Mouse (Mus musculus) heart, embryonic 12.5 days (tissue): Measurements from ENCODE around the gene Dock7. TPM values are rescaled to one million over a fixed set of nuclear protein-coding genes. Genes with fewer than 3 reads are reported as not detected.

Source experiments
- ATAC-seq: fragments of 200-750 bp; cut with Nextera tagmentation; 2 replicates; pipeline ENCODE4 v1.8.0; 2017; ENCODE audit warnings: moderate TSS enrichment, moderate library complexity; ENCODE audit not compliant: insufficient number of reproducible peaks, low FRiP score
- H3K27ac ChIP-seq: fragments of 300-500 bp; sonication (generic); 2 replicates; pipeline ENCODE4 v1.5.1; 2016; ENCODE audit warnings: mild to moderate bottlenecking, moderate library complexity; ENCODE audit not compliant: poor library complexity, severe bottlenecking
- H3K27me3 ChIP-seq: fragments of 300-500 bp; sonication (generic); replicated peaks from 2 replicates; pipeline ENCODE4 v1.6.1; 2016; ENCODE audit warnings: mild to moderate bottlenecking, moderate library complexity
- H3K36me3 ChIP-seq: fragments of 300-500 bp; sonication (generic); 2 replicates; pipeline ENCODE4 v1.6.1; 2016; ENCODE audit warnings: mild to moderate bottlenecking, moderate library complexity
- H3K4me1 ChIP-seq: fragments of 300-500 bp; sonication (generic); replicated peaks from 2 replicates; pipeline ENCODE4 v1.6.1; 2016; ENCODE audit warnings: mild to moderate bottlenecking
- H3K4me2 ChIP-seq: fragments of 300-500 bp; sonication (generic); 2 replicates; pipeline ENCODE4 v1.6.1; 2016; ENCODE audit warnings: mild to moderate bottlenecking, moderate library complexity
- H3K4me3 ChIP-seq: fragments of 300-500 bp; sonication (generic); 2 replicates; pipeline ENCODE4 v1.5.1; 2016; ENCODE audit warnings: mild to moderate bottlenecking
- H3K9ac ChIP-seq: fragments of 300-500 bp; sonication (generic); 2 replicates; pipeline ENCODE4 v1.6.1; 2016; ENCODE audit warnings: mild to moderate bottlenecking, moderate library complexity
- H3K9me3 ChIP-seq: fragments of 300-500 bp; sonication (generic); replicated peaks from 2 replicates; pipeline ENCODE4 v1.6.1; 2016; ENCODE audit warnings: mild to moderate bottlenecking, moderate library complexity
- WGBS: fragments of 180-500 bp; shearing (Covaris S2); methylation state at CpG from one replicate; pipeline ENCODE4 v1.1.7; 2016; 5-methylcytosine and 5-hydroxymethylcytosine counted together
- polyA plus RNA-seq: library from polyadenylated mRNA; unstranded; fragments of >200 nt; fragmentation: Nextera tagmentation; extraction: Ambion mirVana; gene quantifications from 2 replicates; pipeline ENCODE4 v1.2.1, GENCODE M21; 2016

Gene Dock7
- polyA plus RNA-seq, 1 experiment from 2014 or later: 43.4 TPM

DNA sequence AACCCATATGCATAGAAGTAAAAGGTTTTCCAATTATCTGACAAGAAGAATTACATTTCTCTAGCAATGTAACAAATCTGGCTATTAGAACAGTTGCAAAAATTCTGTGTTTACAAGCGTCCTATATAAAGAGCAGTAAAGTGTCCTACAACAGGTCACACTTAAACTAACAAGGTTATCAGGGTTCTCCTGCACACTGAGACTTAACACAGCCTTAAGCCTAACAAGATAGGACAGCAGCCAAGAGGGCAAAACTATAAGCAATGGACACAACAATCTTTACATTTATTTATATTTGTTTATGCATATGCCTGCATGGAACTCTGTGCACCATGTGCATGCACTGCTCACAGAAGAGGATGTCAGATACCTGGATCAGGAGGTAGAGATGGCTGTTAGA, 39.5 kb downstream of the Dock7 start:
- Histone ChIP-seq H3K36me3 (peaks cover 29% of the 10 kb centered on the region), H3K27ac (no peak overlapping the region), H3K4me2 (no peak overlapping the region), H3K4me3 (no peak overlapping the region), H3K9me3 (no peaks in the 10 kb centered on the region), H3K4me1 (no peaks in the 10 kb centered on the region), H3K9ac (no peak overlapping the region), H3K27me3 (no peaks in the 10 kb centered on the region)
- ATAC-seq: no peak
- WGBS: 53% methylated on average over 1 of the region's 1 CpGs

DNA sequence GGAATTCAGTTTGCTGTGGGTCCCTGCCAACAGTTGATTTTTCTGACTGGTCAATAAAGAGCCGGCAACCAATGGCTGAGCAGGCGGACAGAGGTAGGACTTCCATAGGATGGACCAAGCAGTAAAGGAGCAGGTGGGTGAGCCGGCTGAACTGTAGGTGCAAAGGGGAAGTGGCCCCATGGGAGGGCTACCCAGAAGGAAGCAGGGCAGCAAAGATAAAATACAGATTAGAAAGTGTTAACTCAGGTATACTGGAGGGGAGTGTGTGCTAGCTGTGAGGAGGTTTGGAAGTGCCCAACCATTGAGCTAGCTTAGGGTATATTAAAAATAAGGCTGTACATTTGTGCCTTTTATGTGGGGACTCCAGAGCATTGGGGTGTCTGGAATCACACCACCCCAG, 42.7 kb downstream of the Dock7 start:
- no peak for ATAC-seq
- Histone ChIP-seq H3K4me2 (no peak overlapping the region), H3K27me3 (no peaks in the 10 kb centered on the region), H3K27ac (no peak overlapping the region), H3K36me3 (peaks cover 43% of the 10 kb centered on the region), H3K9me3 (no peaks in the 10 kb centered on the region), H3K9ac (no peak overlapping the region), H3K4me3 (no peak overlapping the region), H3K4me1 (no peaks in the 10 kb centered on the region)
- 84% methylated on average over 3 of the region's 3 CpGs for WGBS

DNA sequence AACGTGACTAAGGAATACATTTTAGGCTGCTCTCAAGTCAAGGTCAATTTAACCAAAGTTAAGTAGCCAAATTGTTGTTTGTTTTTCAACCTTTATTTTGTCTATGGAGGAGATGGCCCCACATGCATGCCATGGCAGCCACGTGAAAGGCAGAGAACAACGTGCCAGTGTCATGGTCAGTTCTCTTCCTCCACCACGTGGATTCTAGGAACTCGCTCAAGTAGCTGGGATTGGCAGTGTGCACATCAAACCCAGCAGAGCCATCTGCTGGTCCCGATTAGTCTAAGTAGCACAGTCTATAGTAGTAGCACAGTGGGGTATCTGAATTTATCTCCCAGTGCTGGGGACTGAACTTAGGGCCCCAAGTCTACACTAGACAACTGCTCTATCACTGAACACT, 51.9 kb downstream of the Dock7 start:
- H3K4me2 ChIP-seq: no peak overlapping the region
- no peaks in the 10 kb centered on the region for H3K27me3 ChIP-seq
- H3K4me1 ChIP-seq: no peaks in the 10 kb centered on the region
- H3K27ac ChIP-seq: no peak overlapping the region
- no peaks in the 10 kb centered on the region for H3K9me3 ChIP-seq
- no peak overlapping the region for H3K9ac ChIP-seq
- peaks cover 55% of the 10 kb centered on the region for H3K36me3 ChIP-seq
- no peak for ATAC-seq
- H3K4me3 ChIP-seq: no peak overlapping the region
- 79% methylated on average over 6 of the region's 6 CpGs for WGBS

DNA sequence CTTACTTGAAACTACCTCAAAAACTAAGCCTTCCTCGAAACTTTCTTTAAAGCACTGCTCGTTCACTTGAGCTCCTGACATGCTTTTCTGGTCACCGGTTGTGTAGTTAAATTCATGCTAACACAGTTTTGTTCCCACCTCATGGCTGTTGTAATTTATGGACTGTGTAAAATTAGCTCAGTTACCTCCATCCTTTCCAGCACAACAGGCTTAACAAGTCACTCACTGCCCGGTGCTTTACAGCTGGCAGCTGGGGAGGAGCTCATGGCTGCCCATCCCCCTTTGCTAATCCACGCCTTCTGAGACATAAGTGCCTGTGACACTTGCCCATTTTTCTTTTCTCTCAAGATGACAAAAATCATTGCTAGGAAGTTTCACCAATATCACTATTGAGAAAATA, 56.2 kb downstream of the Dock7 start:
- Histone ChIP-seq H3K9ac (no peak overlapping the region), H3K9me3 (no peaks in the 10 kb centered on the region), H3K36me3 (peaks cover 31% of the 10 kb centered on the region), H3K4me1 (no peaks in the 10 kb centered on the region), H3K4me3 (no peak overlapping the region), H3K27me3 (no peaks in the 10 kb centered on the region), H3K4me2 (no peak overlapping the region), H3K27ac (no peak overlapping the region)
- no peak for ATAC-seq
- WGBS: 64% methylated on average over 5 of the region's 5 CpGs

DNA sequence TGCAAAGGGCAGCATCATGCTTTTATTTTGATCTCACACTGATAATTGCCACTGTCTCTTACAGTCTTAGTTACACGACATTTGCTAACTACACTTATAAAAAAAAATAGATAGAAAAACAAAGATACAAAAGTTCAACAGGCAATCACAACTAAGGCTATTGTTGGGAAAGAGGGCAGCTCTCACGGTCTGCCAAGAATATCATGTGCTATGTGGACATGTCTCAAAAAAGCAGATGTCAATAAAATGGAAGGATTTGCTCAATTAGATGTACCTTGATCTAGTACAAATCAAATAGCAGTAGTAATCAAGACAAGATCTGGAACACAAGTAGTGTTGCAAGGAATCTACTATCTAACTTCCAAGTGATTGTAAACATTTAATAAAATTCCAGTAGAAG, 72.1 kb downstream of the Dock7 start:
- peaks cover 24% of the 10 kb centered on the region for H3K36me3 ChIP-seq
- peaks cover 9% of the 10 kb centered on the region for H3K4me1 ChIP-seq
- H3K27me3 ChIP-seq: no peaks in the 10 kb centered on the region
- no peak overlapping the region for H3K9ac ChIP-seq
- no peak overlapping the region for H3K4me3 ChIP-seq
- ATAC-seq: no peak
- no peak overlapping the region for H3K27ac ChIP-seq
- no peaks in the 10 kb centered on the region for H3K9me3 ChIP-seq
- H3K4me2 ChIP-seq: no peak overlapping the region
- WGBS: 80% methylated on average over 2 of the region's 2 CpGs

DNA sequence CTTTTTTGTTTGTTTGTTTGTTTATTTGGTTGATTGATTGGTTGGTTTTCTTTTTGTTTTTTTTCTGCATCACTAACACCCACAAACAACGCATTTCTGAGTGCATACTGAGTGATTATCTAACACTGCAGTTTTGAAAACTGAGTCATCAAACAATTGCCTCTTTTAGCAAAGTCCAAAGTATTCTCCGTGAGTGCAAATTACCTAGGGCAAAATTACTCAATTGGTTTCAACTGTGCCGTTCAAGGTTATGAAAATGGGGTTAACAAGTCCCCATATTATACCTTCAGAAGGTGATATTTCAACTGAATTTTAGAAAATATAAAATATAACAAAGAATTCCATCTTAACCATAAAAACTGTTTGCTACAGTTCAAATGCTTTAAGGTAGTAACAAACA, 74.2 kb downstream of the Dock7 start:
- H3K4me1 ChIP-seq: peaks cover 9% of the 10 kb centered on the region
- no peak overlapping the region for H3K4me2 ChIP-seq
- 78% methylated on average over 3 of the region's 3 CpGs for WGBS
- no peak for ATAC-seq
- H3K4me3 ChIP-seq: no peak overlapping the region
- no peak overlapping the region for H3K27ac ChIP-seq
- H3K9me3 ChIP-seq: no peaks in the 10 kb centered on the region
- peaks cover 25% of the 10 kb centered on the region for H3K36me3 ChIP-seq
- no peak overlapping the region for H3K9ac ChIP-seq
- H3K27me3 ChIP-seq: no peaks in the 10 kb centered on the region

DNA sequence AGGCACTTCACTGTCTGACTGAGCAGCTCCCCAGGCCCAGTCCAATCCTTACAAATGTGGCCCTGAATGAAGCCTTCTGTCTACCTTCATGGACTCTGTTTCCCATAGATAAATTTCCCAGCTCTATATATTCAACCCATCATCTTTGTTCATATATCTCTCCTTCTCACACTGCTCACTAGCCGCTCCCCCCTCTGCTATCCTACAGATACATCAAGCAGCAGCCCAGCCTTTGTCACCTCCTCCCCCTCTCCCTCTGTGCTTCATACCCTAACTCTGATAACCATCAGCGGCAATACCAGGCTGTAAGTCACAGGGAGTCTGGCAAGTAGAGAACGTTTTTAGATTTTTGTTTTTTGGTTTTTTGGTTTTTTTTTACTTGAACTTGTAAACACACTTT, 75.9 kb downstream of the Dock7 start:
- Histone ChIP-seq H3K27ac (no peak overlapping the region), H3K36me3 (peaks cover 24% of the 10 kb centered on the region), H3K4me2 (no peak overlapping the region), H3K4me3 (no peak overlapping the region), H3K9me3 (no peaks in the 10 kb centered on the region), H3K4me1 (peaks cover 9% of the 10 kb centered on the region), H3K9ac (no peak overlapping the region), H3K27me3 (no peaks in the 10 kb centered on the region)
- ATAC-seq: no peak
- WGBS: 37% methylated on average over 3 of the region's 3 CpGs

DNA sequence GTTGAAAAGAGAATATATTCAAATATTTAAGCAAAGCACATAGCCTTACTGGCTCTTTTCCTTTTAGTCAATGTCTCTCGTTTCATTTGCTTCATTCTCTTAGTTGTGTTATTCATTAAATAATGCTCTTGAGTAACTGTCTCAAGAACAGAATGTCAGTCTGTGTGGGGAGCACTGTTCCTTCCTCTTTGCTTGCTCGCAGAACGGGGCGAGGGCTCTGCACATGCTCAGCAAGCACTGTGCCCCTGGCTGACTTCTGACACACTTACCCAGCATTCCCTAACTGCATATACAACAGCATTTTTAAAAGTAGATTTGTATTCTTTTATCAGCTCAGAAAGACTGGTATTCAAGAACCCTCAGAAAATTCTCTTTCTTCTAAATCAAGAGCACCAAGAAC, 87.8 kb downstream of the Dock7 start:
- Histone ChIP-seq H3K4me3 (no peak overlapping the region), H3K27me3 (no peaks in the 10 kb centered on the region)
- 77% methylated on average over 4 of the region's 4 CpGs for WGBS

DNA sequence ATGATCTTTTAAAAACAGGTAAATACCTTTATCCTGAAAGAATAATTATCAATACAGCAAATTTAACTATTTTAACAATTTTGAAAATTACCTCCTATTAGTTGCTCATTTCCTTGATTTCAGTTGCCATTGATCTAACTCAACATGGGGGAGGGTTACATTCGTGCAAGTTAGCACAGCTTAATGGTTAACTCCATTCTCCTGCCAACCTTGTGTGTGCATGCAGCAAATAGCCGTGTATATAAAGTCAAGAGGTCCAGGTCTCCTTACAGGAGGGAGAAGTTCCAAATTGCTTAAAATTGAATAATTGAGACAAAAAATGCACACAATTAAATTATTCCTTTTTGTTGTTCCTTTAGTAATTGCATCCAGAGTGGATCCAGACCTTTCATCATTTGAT, 90.0 kb downstream of the Dock7 start, which contains the start of gene Angptl3:
Gene Angptl3, plus strand, starts transcription at position 269 of the 400 bp plus-strand sequence.
- no peak within 1 kb of the TSS for H3K9ac ChIP-seq
- no peaks in the 10 kb centered on the region for H3K36me3 ChIP-seq
- H3K27ac ChIP-seq: no peak within 1 kb of the TSS
- no peak within 1 kb of the TSS for H3K4me2 ChIP-seq
- no peak within 1 kb of the TSS for H3K4me3 ChIP-seq
- no peaks in the 10 kb centered on the region for H3K9me3 ChIP-seq
- ATAC-seq: no peak
- H3K4me1 ChIP-seq: peaks cover 5% of the 10 kb centered on the region; the same call in 1 of the 2 replicates
- 91% methylated on average over 2 of the region's 2 CpGs for WGBS
- H3K27me3 ChIP-seq: no peaks in the 10 kb centered on the region

More for the DNA sequence above, 87.8 kb downstream of the Dock7 start:
- Histone ChIP-seq H3K9ac (no peak overlapping the region), H3K27ac (no peak overlapping the region), H3K4me1 (peaks cover 5% of the 10 kb centered on the region; the same call in 1 of the 2 replicates), H3K4me2 (no peak overlapping the region), H3K9me3 (no peaks in the 10 kb centered on the region), H3K36me3 (no peaks in the 10 kb centered on the region)
- no peak for ATAC-seq

DNA sequence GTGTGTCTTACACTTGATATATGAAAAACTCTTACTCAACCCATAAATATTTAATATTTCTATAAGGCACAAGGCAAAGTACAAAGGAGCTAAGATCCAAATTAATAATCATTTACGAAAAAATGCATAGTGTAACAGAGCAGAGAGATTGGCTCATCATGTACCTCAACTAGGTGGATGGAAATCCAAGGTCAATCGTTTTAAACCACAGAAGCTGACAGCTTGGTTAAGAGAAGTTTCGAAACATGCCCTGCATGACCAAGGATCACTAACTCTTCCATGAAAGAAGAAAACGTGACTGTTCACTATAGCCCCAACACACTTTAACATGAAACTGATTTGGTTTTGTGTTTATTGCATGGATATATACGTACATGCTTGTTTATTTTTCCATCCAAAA, 92.3 kb downstream of the Dock7 start:
- Histone ChIP-seq H3K4me2 (no peak overlapping the region), H3K9ac (no peak overlapping the region), H3K27ac (no peak overlapping the region), H3K27me3 (no peaks in the 10 kb centered on the region), H3K4me3 (no peak overlapping the region), H3K9me3 (no peaks in the 10 kb centered on the region), H3K36me3 (no peaks in the 10 kb centered on the region), H3K4me1 (peaks cover 5% of the 10 kb centered on the region; the same call in 1 of the 2 replicates)
- 84% methylated on average over 5 of the region's 5 CpGs for WGBS
- no peak for ATAC-seq

DNA sequence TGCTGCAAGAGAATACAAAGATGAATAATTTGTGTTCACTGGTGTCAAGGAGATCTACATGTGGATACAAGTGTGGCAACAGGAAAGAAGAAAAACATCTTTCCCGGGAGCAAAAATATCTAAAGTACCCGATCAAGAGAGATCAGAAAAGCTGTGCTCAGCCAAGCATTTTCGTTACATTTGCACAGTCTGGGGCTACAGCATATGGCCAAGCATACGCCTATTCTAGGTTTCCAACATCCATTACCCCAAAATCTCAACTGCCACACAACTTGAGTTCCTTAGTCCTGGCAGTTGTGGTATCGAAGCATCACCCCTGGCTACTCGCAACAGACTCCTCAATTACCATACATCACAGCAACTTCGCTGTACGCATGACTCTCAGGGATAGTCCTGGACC, 98.5 kb downstream of the Dock7 start:
- peaks cover 10% of the 10 kb centered on the region for H3K36me3 ChIP-seq
- H3K4me2 ChIP-seq: no peak overlapping the region
- no peak overlapping the region for H3K9ac ChIP-seq
- no peaks in the 10 kb centered on the region for H3K27me3 ChIP-seq
- no peaks in the 10 kb centered on the region for H3K4me1 ChIP-seq
- no peak overlapping the region for H3K27ac ChIP-seq
- no peak for ATAC-seq
- no peak overlapping the region for H3K4me3 ChIP-seq
- no peaks in the 10 kb centered on the region for H3K9me3 ChIP-seq
- WGBS: 90% methylated on average over 8 of the region's 8 CpGs

DNA sequence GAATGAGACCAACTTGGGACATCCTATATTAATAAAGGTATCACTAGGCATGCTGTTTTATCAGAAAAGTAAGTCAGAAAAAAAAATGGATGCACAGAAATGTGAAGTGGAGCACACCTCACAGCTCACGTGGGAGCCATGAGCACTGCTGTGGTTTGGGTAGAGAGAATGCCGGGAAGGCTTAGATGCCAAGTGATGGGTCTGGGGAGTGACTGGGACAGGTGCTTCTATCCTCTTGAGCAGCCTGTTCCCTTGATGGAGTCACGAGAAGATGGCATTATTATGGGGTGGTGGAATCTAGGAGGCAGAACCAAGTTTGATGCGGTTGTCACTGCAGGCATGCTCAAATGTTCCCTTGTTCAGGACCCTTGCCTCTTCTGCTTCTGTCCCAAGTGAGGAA, 109.7 kb downstream of the Dock7 start:
- no peak overlapping the region for H3K9ac ChIP-seq
- H3K27me3 ChIP-seq: no peaks in the 10 kb centered on the region
- no peak overlapping the region for H3K4me2 ChIP-seq
- H3K36me3 ChIP-seq: peaks cover 49% of the 10 kb centered on the region
- ATAC-seq: no peak
- H3K4me1 ChIP-seq: no peaks in the 10 kb centered on the region
- H3K9me3 ChIP-seq: no peaks in the 10 kb centered on the region
- 86% methylated on average over 4 of the region's 4 CpGs for WGBS
- H3K27ac ChIP-seq: no peak overlapping the region
- H3K4me3 ChIP-seq: no peak overlapping the region
